Mouse (Mus musculus) stomach, postnatal 0 days (tissue): ENCODE measurements around the gene Lpcat3. TPM values are rescaled to one million over a fixed set of nuclear protein-coding genes. Genes with fewer than 3 reads are reported as not detected.

Experiments
- ATAC-seq: fragments of 200-750 bp; cut with Nextera tagmentation; 2 replicates; pipeline ENCODE4 v1.8.0; 2017; ENCODE audit not compliant: low FRiP score, low TSS enrichment
- DNase-seq: peaks from one replicate; pipeline ENCODE4 v3.0.0-alpha.2; 2016; ENCODE audit warnings: low spot score
- H3K27ac ChIP-seq: fragments of 300-500 bp; sonication (generic); replicated peaks from 2 replicates; pipeline ENCODE4 v1.5.1; 2014; ENCODE audit warnings: mild to moderate bottlenecking, control low read depth
- H3K27me3 ChIP-seq: fragments of 300-500 bp; sonication (generic); 2 replicates; pipeline ENCODE4 v1.6.1; 2014; ENCODE audit warnings: low read length; ENCODE audit not compliant: control insufficient read depth, insufficient read depth
- H3K36me3 ChIP-seq: fragments of 300-500 bp; sonication (generic); 2 replicates; pipeline ENCODE4 v1.6.1; 2014; ENCODE audit warnings: low read length, mixed read lengths; ENCODE audit not compliant: control insufficient read depth, insufficient read depth
- H3K4me1 ChIP-seq: fragments of 300-500 bp; sonication (generic); replicated peaks from 2 replicates; pipeline ENCODE4 v1.6.1; 2014; ENCODE audit warnings: antibody characterized with exemption; ENCODE audit not compliant: control insufficient read depth, insufficient read depth
- H3K4me2 ChIP-seq: fragments of 300-500 bp; sonication (generic); replicated peaks from 2 replicates; pipeline ENCODE4 v1.6.1; 2014; ENCODE audit warnings: low read depth, mild to moderate bottlenecking, control low read depth, moderate library complexity
- H3K4me3 ChIP-seq: fragments of 300-500 bp; sonication (generic); 2 replicates; pipeline ENCODE4 v1.5.1; 2014; ENCODE audit warnings: low read depth, low read length, control low read depth
- H3K9ac ChIP-seq: fragments of 300-500 bp; sonication (generic); 2 replicates; pipeline ENCODE4 v1.6.1; 2014; ENCODE audit warnings: mild to moderate bottlenecking, low read length, control low read depth, mixed read lengths
- H3K9me3 ChIP-seq: fragments of 300-500 bp; sonication (generic); 2 replicates; pipeline ENCODE4 v1.6.1; 2016; ENCODE audit warnings: low read length; ENCODE audit not compliant: control insufficient read depth
- CTCF ChIP-seq: IDR thresholded peaks from 2 replicates; pipeline ENCODE4 v1.5.1; 2016; ENCODE audit warnings: antibody characterized with exemption, low read depth, mild to moderate bottlenecking, moderate library complexity
- EP300 ChIP-seq: optimal IDR thresholded peaks from 2 replicates; pipeline ENCODE3; 2016; ENCODE audit warnings: antibody characterized with exemption
- WGBS: fragments of 180-500 bp; shearing (Covaris S2); extraction: QIAGEN DNeasy Blood & Tissue Kit; methylation state at CpG from one replicate; pipeline ENCODE4 v1.1.7; 2014; 5-methylcytosine and 5-hydroxymethylcytosine counted together
- polyA plus RNA-seq: library from polyadenylated mRNA; unstranded; fragments of >200 nt; fragmentation: Nextera tagmentation; extraction: Ambion mirVana; gene quantifications from 2 replicates; pipeline ENCODE4 v1.2.1, GENCODE M21; 2015

Lpcat3 gene
- polyA plus RNA-seq, 1 experiment from 2014 or later: 78.8 TPM

DNA sequence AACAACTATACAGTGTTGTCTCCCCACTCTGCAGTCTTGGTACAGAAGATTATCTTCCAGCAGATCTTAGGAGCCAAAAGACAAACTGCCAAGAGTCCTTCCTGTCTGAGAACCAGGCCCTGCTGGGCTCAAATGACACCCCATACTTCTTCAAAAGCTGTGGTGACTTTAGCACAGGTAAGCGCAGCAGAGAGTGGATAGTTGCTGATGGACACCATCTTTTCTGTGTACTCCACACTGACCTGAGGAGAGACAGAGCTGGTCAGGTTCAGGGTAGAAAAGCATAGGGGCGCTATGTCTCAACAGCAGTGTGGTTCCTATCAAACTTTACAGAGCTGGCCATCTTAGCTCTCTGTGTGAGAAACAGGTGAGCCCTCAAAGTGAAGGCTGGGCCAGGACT is 41.6 kb downstream of the Lpcat3 start:
- Histone ChIP-seq H3K4me2 (no peak overlapping the region), H3K27me3 (no peaks in the 10 kb centered on the region), H3K27ac (no peak overlapping the region), H3K9me3 (no peaks in the 10 kb centered on the region), H3K4me1 (no peaks in the 10 kb centered on the region), H3K36me3 (peaks cover 13% of the 10 kb centered on the region; the same call in 1 of the 2 replicates), H3K4me3 (no peak overlapping the region), H3K9ac (no peak overlapping the region)
- DNase-seq: no peak
- TF ChIP-seq EP300: no peak
- no peak for TF ChIP-seq CTCF
- 90% methylated on average over 2 of the region's 2 CpGs for WGBS
- no peak for ATAC-seq

DNA sequence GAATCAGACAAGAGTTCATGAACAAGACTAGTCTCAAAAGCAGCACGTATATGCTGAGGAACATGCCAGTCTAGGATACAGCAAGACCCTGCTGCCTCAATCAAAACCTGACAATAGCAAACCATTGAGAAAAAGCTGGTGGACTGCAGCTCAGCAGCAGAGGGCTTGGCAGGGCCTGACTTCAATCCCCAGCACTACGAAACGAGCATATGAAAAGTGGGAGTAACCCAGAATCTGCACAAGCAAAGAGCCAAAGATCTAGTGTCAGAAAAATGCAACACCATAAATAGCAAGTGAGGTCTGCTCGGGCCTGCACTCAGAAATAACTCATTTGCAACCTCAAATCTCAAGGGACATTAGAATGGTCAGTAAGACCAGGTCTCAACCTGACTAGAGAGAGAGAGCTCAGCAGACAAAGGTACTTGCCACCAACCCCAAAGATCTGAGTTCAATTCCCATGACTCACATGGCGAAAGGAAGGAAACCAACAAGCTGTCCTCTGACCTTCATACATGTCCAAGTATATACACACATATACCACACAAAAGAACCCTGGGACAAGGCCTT is 43.3 kb downstream of the Lpcat3 start:
- DNase-seq: no peak
- Histone ChIP-seq H3K4me1 (no peaks in the 10 kb centered on the region), H3K27ac (no peak overlapping the region), H3K36me3 (peaks cover 13% of the 10 kb centered on the region; the same call in 1 of the 2 replicates), H3K9me3 (no peaks in the 10 kb centered on the region), H3K9ac (no peak overlapping the region), H3K4me3 (no peak overlapping the region), H3K27me3 (no peaks in the 10 kb centered on the region), H3K4me2 (no peak overlapping the region)
- no peak for TF ChIP-seq EP300
- TF ChIP-seq CTCF: no peak
- WGBS: 77% methylated on average over 5 of the region's 5 CpGs
- no peak for ATAC-seq

GRCm38 (mm10) chr6:124708289-124708889 is 45.6 kb downstream of the Lpcat3 start:
- DNase-seq: no peak
- no peaks in the 10 kb centered on the region for H3K27me3 ChIP-seq
- no peak for TF ChIP-seq EP300
- no peak for TF ChIP-seq CTCF
- ATAC-seq: no peak
- H3K9me3 ChIP-seq: no peaks in the 10 kb centered on the region
- H3K4me1 ChIP-seq: no peaks in the 10 kb centered on the region; the same call in 1 of the 2 replicates
- peaks cover 11% of the 10 kb centered on the region; the same call in 1 of the 2 replicates for H3K36me3 ChIP-seq
- no peak overlapping the region for H3K27ac ChIP-seq
- no peak overlapping the region for H3K9ac ChIP-seq
- WGBS: 73% methylated on average over 10 of the region's 10 CpGs
- H3K4me2 ChIP-seq: no peak overlapping the region
- H3K4me3 ChIP-seq: no peak overlapping the region

DNA sequence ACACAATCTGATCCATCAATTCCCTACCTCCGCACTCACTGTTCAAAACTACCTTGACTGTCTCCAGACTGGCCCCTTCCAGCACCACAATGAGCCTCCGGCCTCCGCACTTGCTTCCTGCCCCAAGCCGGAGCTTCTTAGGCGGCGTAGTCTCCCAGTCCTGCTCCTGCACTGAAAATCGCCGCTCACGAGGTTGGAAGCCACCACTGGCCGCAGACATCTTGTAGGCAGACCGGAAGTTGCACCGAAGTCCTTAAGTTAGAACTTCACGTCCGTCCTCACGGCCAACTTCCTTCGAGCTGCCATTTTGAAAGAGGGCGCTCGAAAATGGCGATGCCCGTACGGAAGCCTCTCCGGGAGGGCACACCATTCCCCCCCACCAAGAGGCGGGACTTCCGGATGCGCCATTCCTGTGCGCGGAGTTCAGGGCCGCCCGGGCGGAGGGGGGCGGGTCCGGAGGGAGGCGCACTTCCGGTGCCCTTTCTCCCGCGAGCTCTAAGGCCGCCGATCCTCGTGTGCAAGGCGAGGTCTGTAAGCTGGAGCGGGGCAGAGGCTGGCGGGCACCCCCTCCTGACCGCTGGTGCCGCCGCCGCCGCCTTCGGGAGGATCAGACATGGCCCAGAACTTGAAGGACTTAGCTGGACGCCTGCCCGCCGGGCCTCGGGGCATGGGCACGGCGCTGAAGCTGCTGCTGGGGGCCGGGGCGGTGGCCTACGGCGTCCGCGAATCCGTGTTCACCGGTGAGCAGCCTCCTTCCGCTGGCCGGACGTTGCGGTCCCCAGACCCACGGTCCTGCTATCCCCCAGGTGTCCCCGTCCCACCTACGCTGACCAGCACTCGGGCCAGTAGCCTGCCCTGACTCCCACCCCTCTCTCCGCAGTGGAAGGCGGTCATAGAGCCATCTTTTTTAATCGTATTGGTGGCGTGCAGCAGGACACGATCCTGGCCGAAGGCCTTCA is 49.3 kb downstream of the Lpcat3 start, which contains the start of the genes Emg1 and Phb2:
Gene Emg1, minus strand, starts transcription at position 355 of the 959 bp plus-strand sequence.
Gene Phb2, plus strand, starts transcription at position 513 of the 959 bp plus-strand sequence.
- TF ChIP-seq EP300 (peak; percentile 29), CTCF (peak; percentile 42)
- Histone ChIP-seq H3K4me1 (peaks cover 3% of the 10 kb centered on the region; the same call in 1 of the 2 replicates), H3K9ac (peak within 1 kb of the TSS; percentile 94), H3K4me3 (peak within 1 kb of the TSS; percentile 91), H3K9me3 (no peaks in the 10 kb centered on the region), H3K27ac (peak within 1 kb of the TSS; percentile 92), H3K4me2 (peak within 1 kb of the TSS; percentile 98), H3K27me3 (no peaks in the 10 kb centered on the region), H3K36me3 (peaks cover 16% of the 10 kb centered on the region)
- DNase-seq (peak; percentile 99), ATAC-seq (peak; percentile 96)
- under 1% methylated on average over 76 of the region's 76 CpGs for WGBS

- peak overlapping the region; percentile 92 for H3K27ac ChIP-seq
- WGBS: 9% methylated on average over 11 of the region's 11 CpGs
- H3K36me3 ChIP-seq: peaks cover 16% of the 10 kb centered on the region
- ATAC-seq: no peak
- peaks cover 3% of the 10 kb centered on the region; the same call in 1 of the 2 replicates for H3K4me1 ChIP-seq
- DNase-seq: no peak
- H3K4me2 ChIP-seq: peak overlapping the region; percentile 98
- H3K27me3 ChIP-seq: no peaks in the 10 kb centered on the region
- no peak for TF ChIP-seq CTCF
- TF ChIP-seq EP300: no peak
- H3K4me3 ChIP-seq: peak overlapping the region; percentile 91
- H3K9me3 ChIP-seq: no peaks in the 10 kb centered on the region
- H3K9ac ChIP-seq: peak overlapping the region; percentile 94
These were observed 50.1 kb downstream of the Lpcat3 start for GRCm38 (mm10) chr6:124712918-124713317.
